Mouse (Mus musculus): ENCODE measurements around the gene Adamts17.

- no peak for TF ChIP-seq TAL1 (IDR thresholded peaks at IDR 0.05; ENCODE audit: low read length)
- TF ChIP-seq GATA1 (IDR thresholded peaks at IDR 0.05; ENCODE audit: low read length) = no peak
Observed at GRCm38 (mm10) chr7:67049206-67049605, 209.7 kb downstream of the Adamts17 start.
